Comparison of ENCODE assay signal across 14 mouse cellular contexts in genomic region chr17:14420460-14421046, GRCm38 (mm10).
A peak's percentile ranks its signal among the peaks of the same experiment; 100 is the strongest.
DNase-seq lines count a peak whose midpoint lies in the region; ATAC-seq and TF ChIP-seq lines count a peak whose summit lies in the region.
"Had no signal": no experiment of that assay in that cellular context is flagged by ENCODE, and none has a peak within 500 bp of the region (broad histone marks: within the 10 kb centered on the region; RNA-seq: fewer than 3 reads in every experiment).

No protein-coding gene starts in this region.

- no peak overlapping the region for H3K27ac ChIP-seq in forebrain, embryonic 15.5 days (replicated peaks)
- H3K27ac ChIP-seq in forebrain, embryonic 10.5 days, result no peak overlapping the region
- H3K27ac ChIP-seq in midbrain, postnatal 0 days (ENCODE audit: low read depth, low read length), result no peak overlapping the region
- H3K27ac ChIP-seq in midbrain, embryonic 13.5 days, result no peak overlapping the region
- no peak overlapping the region for H3K27ac ChIP-seq in gastrocnemius, adult 2 months
- H3K27ac ChIP-seq in limb, embryonic 15.5 days, result no peak overlapping the region
- H3K27ac ChIP-seq: hindbrain, embryonic 10.5 days; layer of hippocampus, adult 2 months had no signal

- no peak for DNase-seq in forebrain, embryonic 10.5 days (ENCODE audit: extremely low spot score, low spot score)
- DNase-seq in midbrain, postnatal 0 days (ENCODE audit: low spot score), result peak; percentile 5
- DNase-seq in gastrocnemius, adult 2 months, result peak; percentile 53
- DNase-seq in lung, postnatal 4 days, result no peak
- DNase-seq in embryo, embryonic 11 days, result no peak
- DNase-seq: kidney, adult 8-10 months; liver; lung, postnatal 10 days; spleen, adult 18-20 months had no signal

- H3K9me3 ChIP-seq in forebrain, embryonic 15.5 days, result no peaks in the 10 kb centered on the region
- no peaks in the 10 kb centered on the region for H3K9me3 ChIP-seq in forebrain, embryonic 10.5 days
- no peaks in the 10 kb centered on the region for H3K9me3 ChIP-seq in midbrain, postnatal 0 days (ENCODE audit: low read length)
- no peaks in the 10 kb centered on the region for H3K9me3 ChIP-seq in midbrain, embryonic 13.5 days
- H3K9me3 ChIP-seq in limb, embryonic 15.5 days, result no peaks in the 10 kb centered on the region
- H3K9me3 ChIP-seq: hindbrain, embryonic 10.5 days had no signal

- WGBS in forebrain, embryonic 15.5 days, result 38% methylated on average over 8 of the region's 8 CpGs
- WGBS in forebrain, embryonic 10.5 days, result 44% methylated on average over 8 of the region's 8 CpGs
- 44% methylated on average over 8 of the region's 8 CpGs for WGBS in midbrain, postnatal 0 days
- WGBS in midbrain, embryonic 13.5 days, result 46% methylated on average over 8 of the region's 8 CpGs
- WGBS in limb, embryonic 15.5 days, result 41% methylated on average over 8 of the region's 8 CpGs

- 0 out of 2 replicates have a peak, but pooled peaks cover 6% of the 10 kb centered on the region for H3K4me1 ChIP-seq in forebrain, embryonic 15.5 days
- H3K4me1 ChIP-seq in forebrain, embryonic 10.5 days, result no peaks in the 10 kb centered on the region
- H3K4me1 ChIP-seq in midbrain, postnatal 0 days (ENCODE audit: insufficient read depth, low read length), result no peaks in the 10 kb centered on the region; the same call in 1 of the 2 replicates
- no peaks in the 10 kb centered on the region for H3K4me1 ChIP-seq in midbrain, embryonic 13.5 days (replicated peaks)
- H3K4me1 ChIP-seq in limb, embryonic 15.5 days, result peaks cover 21% of the 10 kb centered on the region

- no peak for TF ChIP-seq CTCF in midbrain, postnatal 0 days (IDR thresholded peaks at IDR 0.05)
- TF ChIP-seq CTCF in gastrocnemius, adult 2 months (IDR thresholded peaks at IDR 0.05), result no peak

- ATAC-seq in forebrain, embryonic 15.5 days (replicated peaks), result peak; percentile 41; the same call in 1 of the 2 replicates
- ATAC-seq in midbrain, postnatal 0 days (ENCODE audit: low FRiP score), result no peak
- no peak for ATAC-seq in midbrain, embryonic 13.5 days
- 0 out of 2 replicates have a peak, but pooled peaks have one; percentile 3 for ATAC-seq in limb, embryonic 15.5 days (ENCODE audit: insufficient number of reproducible peaks, low FRiP score, low TSS enrichment, low read depth)

- H3K4me3 ChIP-seq in forebrain, embryonic 15.5 days, result no peak overlapping the region
- H3K4me3 ChIP-seq in forebrain, embryonic 10.5 days, result no peak overlapping the region
- no peak overlapping the region for H3K4me3 ChIP-seq in midbrain, postnatal 0 days (ENCODE audit: low read depth, low read length)
- no peak overlapping the region for H3K4me3 ChIP-seq in midbrain, embryonic 13.5 days (replicated peaks)
- no peak overlapping the region for H3K4me3 ChIP-seq in gastrocnemius, adult 2 months
- H3K4me3 ChIP-seq in limb, embryonic 15.5 days, result no peak overlapping the region
- H3K4me3 ChIP-seq: hindbrain, embryonic 10.5 days; layer of hippocampus, adult 2 months had no signal

- no peaks in the 10 kb centered on the region for H3K27me3 ChIP-seq in forebrain, embryonic 15.5 days
- no peaks in the 10 kb centered on the region for H3K27me3 ChIP-seq in forebrain, embryonic 10.5 days (ENCODE audit: poor library complexity, severe bottlenecking)
- H3K27me3 ChIP-seq in midbrain, postnatal 0 days (ENCODE audit: insufficient read depth, low read length), result no peaks in the 10 kb centered on the region
- no peaks in the 10 kb centered on the region for H3K27me3 ChIP-seq in midbrain, embryonic 13.5 days
- no peaks in the 10 kb centered on the region for H3K27me3 ChIP-seq in limb, embryonic 15.5 days

- intact Hi-C loops in gastrocnemius, adult 2 months (cut with DNase I), result no loop called here

- no peak overlapping the region for H3K4me2 ChIP-seq in forebrain, embryonic 15.5 days (replicated peaks)
- no peak overlapping the region for H3K4me2 ChIP-seq in midbrain, postnatal 0 days (ENCODE audit: low read depth, low read length, poor library complexity, severe bottlenecking)
- H3K4me2 ChIP-seq in midbrain, embryonic 13.5 days (replicated peaks), result no peak overlapping the region
- H3K4me2 ChIP-seq in limb, embryonic 15.5 days, result no peak overlapping the region

- H3K36me3 ChIP-seq in forebrain, embryonic 15.5 days, result no peaks in the 10 kb centered on the region
- H3K36me3 ChIP-seq in forebrain, embryonic 10.5 days (replicated peaks), result no peaks in the 10 kb centered on the region
- H3K36me3 ChIP-seq in midbrain, postnatal 0 days (ENCODE audit: insufficient read depth, low read length), result no peaks in the 10 kb centered on the region
- no peaks in the 10 kb centered on the region for H3K36me3 ChIP-seq in midbrain, embryonic 13.5 days
- no peaks in the 10 kb centered on the region for H3K36me3 ChIP-seq in limb, embryonic 15.5 days
- H3K36me3 ChIP-seq: hindbrain, embryonic 10.5 days had no signal

- no peak overlapping the region for H3K9ac ChIP-seq in forebrain, embryonic 15.5 days (replicated peaks)
- H3K9ac ChIP-seq in midbrain, postnatal 0 days (replicated peaks; ENCODE audit: low read length, poor library complexity, severe bottlenecking), result no peak overlapping the region
- H3K9ac ChIP-seq in midbrain, embryonic 13.5 days (replicated peaks), result no peak overlapping the region
- H3K9ac ChIP-seq in limb, embryonic 15.5 days, result no peak overlapping the region

Comparison
In these comparisons a context has a peak if more than half of its experiments do, and no peak if none do; other contexts are left out.
1. ATAC-seq: peak in forebrain, embryonic 15.5 days (single experiment) and limb, embryonic 15.5 days (single experiment); none in midbrain, postnatal 0 days (single experiment) and midbrain, embryonic 13.5 days (single experiment).
2. DNase-seq: peak in midbrain, postnatal 0 days (single experiment) and gastrocnemius, adult 2 months (single experiment); none in forebrain, embryonic 10.5 days (single experiment), lung, postnatal 4 days (0 of 2) and embryo, embryonic 11 days (single experiment).